Mouse (Mus musculus): ENCODE measurements around the gene Nrxn3. TPM values are rescaled to one million over a fixed set of nuclear protein-coding genes. Genes with fewer than 3 reads are reported as not detected.

Nrxn3 gene
- polyA plus RNA-seq, 1 experiment from 2014 or later, result 87.0 TPM

DNA sequence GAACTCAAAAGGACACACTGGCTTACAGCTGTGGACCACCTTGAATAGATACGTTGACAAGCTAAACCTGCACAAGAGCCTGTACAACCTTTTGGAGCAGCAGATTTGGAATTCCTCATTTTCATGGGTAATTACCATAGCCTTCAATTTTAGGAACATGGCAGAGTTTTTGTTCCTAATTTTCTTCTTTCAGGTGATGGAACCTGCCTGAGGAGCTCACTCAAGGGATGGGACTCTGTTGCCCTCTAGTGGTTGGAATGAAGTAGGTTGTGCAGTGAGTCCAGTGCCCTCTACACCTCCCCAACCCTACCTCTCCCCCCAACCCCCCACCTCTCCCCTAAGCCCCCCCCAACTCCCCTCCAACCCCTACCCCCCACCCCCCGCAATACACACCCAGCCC lies 411.7 kb downstream of the Nrxn3 start:
- Histone ChIP-seq H3K36me3 (ENCODE audit: control insufficient read depth, insufficient read depth, low read length) (no peaks in the 10 kb centered on the region), H3K9me3 (replicated peaks; ENCODE audit: control insufficient read depth, low read length, poor library complexity, severe bottlenecking) (no peaks in the 10 kb centered on the region), H3K4me2 (ENCODE audit: low read length) (no peak overlapping the region), H3K9ac (ENCODE audit: low read depth, low read length) (no peak overlapping the region), H3K27ac (ENCODE audit: low read length) (no peak overlapping the region), H3K27me3 (ENCODE audit: control insufficient read depth, insufficient read depth, low read depth, low read length) (no peaks in the 10 kb centered on the region), H3K4me3 (ENCODE audit: low read depth, low read length) (no peak overlapping the region), H3K4me1 (ENCODE audit: control insufficient read depth, insufficient read depth, low read length) (peaks cover under 1% of the 10 kb centered on the region; the same call in 1 of the 2 replicates)
- 77% methylated on average over 2 of the region's 2 CpGs for WGBS
- ATAC-seq, result no peak

DNA sequence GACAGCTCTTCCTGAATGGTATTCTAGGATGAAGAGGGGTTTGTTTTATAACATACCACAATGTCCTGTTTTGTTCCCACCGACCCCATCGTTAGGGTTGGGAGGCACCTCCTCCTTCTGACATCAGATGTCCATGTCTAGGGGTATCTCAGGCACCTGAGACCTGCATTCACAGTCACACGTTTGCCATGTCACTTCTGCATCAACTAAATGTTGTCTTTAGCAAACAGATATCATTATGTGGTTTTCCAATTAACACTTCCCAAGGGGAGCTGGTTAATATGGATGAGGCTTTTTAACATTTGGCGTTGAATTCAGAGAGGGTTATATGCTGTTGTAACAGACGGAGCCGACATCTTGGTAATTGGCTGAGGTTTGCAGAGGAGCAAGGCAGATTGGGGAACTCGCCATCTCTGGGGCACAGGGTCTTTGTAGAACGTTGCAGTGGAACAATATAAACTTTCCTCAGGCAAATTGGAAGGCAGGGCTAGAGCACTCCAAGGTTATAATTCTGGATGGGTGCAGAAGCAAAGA lies 412.2 kb downstream of the Nrxn3 start:
- Histone ChIP-seq H3K4me1 (ENCODE audit: control insufficient read depth, insufficient read depth, low read length) (no peaks in the 10 kb centered on the region), H3K4me2 (ENCODE audit: low read length) (no peak overlapping the region), H3K27me3 (ENCODE audit: control insufficient read depth, insufficient read depth, low read depth, low read length) (no peaks in the 10 kb centered on the region), H3K9me3 (replicated peaks; ENCODE audit: control insufficient read depth, low read length, poor library complexity, severe bottlenecking) (no peaks in the 10 kb centered on the region), H3K27ac (ENCODE audit: low read length) (no peak overlapping the region), H3K36me3 (ENCODE audit: control insufficient read depth, insufficient read depth, low read length) (no peaks in the 10 kb centered on the region), H3K4me3 (ENCODE audit: low read depth, low read length) (no peak overlapping the region), H3K9ac (ENCODE audit: low read depth, low read length) (no peak overlapping the region)
- 52% methylated on average over 8 of the region's 8 CpGs for WGBS
- no peak for ATAC-seq

DNA sequence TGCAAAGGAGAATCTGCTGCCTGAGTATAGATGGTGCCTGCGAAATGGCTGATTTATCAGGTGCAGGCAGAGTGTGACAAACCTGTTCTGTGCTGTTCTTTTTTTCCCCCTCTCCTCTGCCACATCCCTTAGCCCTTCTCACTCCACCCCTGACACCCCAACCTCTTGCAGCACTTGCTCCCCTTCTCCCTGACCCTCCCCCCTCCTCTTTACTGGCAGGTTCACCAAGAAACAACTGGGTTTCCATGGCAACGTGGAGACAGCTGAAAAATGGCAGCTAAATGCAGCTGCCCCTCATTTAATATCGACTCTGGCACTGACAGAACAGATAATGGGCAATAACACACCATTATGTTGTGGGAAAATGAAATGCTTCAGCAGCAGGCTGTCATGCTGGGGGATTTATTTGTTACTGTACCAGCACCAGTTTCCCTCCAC lies 426.3 kb downstream of the Nrxn3 start:
- H3K4me2 ChIP-seq (ENCODE audit: low read length), result peak overlapping the region; percentile 45
- no peaks in the 10 kb centered on the region for H3K27me3 ChIP-seq (ENCODE audit: control insufficient read depth, insufficient read depth, low read depth, low read length)
- peak; percentile 92 for ATAC-seq
- WGBS, result 6% methylated on average over 3 of the region's 3 CpGs
- no peaks in the 10 kb centered on the region for H3K36me3 ChIP-seq (ENCODE audit: control insufficient read depth, insufficient read depth, low read length)
- H3K27ac ChIP-seq (ENCODE audit: low read length), result peak overlapping the region; percentile 86
- 0 out of 2 replicates have a peak overlapping the region, but pooled peaks have one; percentile 11 for H3K4me3 ChIP-seq (ENCODE audit: low read depth, low read length)
- peaks cover 19% of the 10 kb centered on the region for H3K4me1 ChIP-seq (ENCODE audit: control insufficient read depth, insufficient read depth, low read length)
- no peaks in the 10 kb centered on the region for H3K9me3 ChIP-seq (replicated peaks; ENCODE audit: control insufficient read depth, low read length, poor library complexity, severe bottlenecking)
- peak overlapping the region; percentile 52; the same call in 1 of the 2 replicates for H3K9ac ChIP-seq (ENCODE audit: low read depth, low read length)

DNA sequence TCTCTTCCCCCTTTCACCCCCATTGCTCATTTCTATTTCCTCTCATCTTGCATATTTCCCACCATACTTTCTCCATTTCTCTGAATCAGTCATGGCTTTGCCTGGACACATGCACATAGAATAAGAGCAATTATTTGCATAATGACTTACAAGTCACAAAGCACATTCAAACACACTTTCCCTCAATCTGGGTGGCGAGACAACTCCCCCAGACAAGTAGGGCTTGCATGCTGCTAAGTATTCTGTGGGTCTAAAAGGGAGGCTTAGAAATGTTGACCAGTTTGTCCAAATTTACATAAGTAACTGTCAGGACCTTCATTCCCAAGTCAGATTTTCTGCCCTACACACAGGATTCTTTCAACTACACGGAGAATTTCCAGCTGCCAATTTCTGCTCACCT lies 426.8 kb downstream of the Nrxn3 start:
- Histone ChIP-seq H3K36me3 (ENCODE audit: control insufficient read depth, insufficient read depth, low read length) (no peaks in the 10 kb centered on the region), H3K27ac (ENCODE audit: low read length) (peak overlapping the region; percentile 86), H3K4me3 (ENCODE audit: low read depth, low read length) (no peak overlapping the region), H3K27me3 (ENCODE audit: control insufficient read depth, insufficient read depth, low read depth, low read length) (no peaks in the 10 kb centered on the region), H3K9ac (ENCODE audit: low read depth, low read length) (no peak overlapping the region), H3K4me1 (ENCODE audit: control insufficient read depth, insufficient read depth, low read length) (peaks cover 19% of the 10 kb centered on the region), H3K9me3 (replicated peaks; ENCODE audit: control insufficient read depth, low read length, poor library complexity, severe bottlenecking) (no peaks in the 10 kb centered on the region), H3K4me2 (ENCODE audit: low read length) (peak overlapping the region; percentile 45; the same call in 1 of the 2 replicates)
- ATAC-seq, result no peak; the same call in none of the 2 replicates
- WGBS, result 11% methylated on average over 2 of the region's 2 CpGs

DNA sequence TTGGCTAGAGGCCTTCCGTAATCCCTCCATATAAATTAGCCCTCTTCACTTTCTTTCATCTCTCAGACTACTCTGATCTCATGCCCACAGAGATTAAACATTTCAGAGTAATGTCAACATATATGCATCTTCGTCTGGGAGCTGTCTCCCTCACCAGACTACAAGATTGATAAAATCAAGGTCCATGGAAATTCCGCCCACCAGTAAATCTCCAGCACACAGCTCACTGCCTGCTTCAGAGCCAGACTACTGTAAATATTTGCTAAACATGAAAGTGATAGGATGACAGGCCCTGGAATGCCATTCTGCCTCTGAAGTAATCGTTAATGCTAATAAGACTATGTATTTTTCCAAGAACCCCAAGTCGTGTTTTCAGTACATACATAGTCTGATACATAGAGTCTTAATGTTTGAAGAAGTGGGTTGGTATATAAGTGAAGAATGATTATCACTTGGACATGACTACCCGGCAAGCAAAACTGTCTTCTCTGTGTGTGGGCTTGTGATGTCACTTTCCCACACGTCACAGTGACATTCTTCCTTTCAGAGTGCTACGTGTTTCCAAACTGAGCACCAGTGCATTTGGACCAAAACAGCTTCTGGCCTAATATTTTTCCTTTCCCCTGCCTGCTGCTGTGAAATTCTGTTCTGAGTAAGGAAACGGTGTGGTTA lies 433.5 kb downstream of the Nrxn3 start:
- H3K4me1 ChIP-seq (ENCODE audit: control insufficient read depth, insufficient read depth, low read length), result no peaks in the 10 kb centered on the region; the same call in 1 of the 2 replicates
- no peaks in the 10 kb centered on the region for H3K9me3 ChIP-seq (replicated peaks; ENCODE audit: control insufficient read depth, low read length, poor library complexity, severe bottlenecking)
- no peak overlapping the region for H3K9ac ChIP-seq (ENCODE audit: low read depth, low read length)
- 62% methylated on average over 9 of the region's 9 CpGs for WGBS
- no peak overlapping the region for H3K4me2 ChIP-seq (ENCODE audit: low read length)
- H3K36me3 ChIP-seq (ENCODE audit: control insufficient read depth, insufficient read depth, low read length), result no peaks in the 10 kb centered on the region
- peak; percentile 45; the same call in 1 of the 2 replicates for ATAC-seq
- no peaks in the 10 kb centered on the region for H3K27me3 ChIP-seq (ENCODE audit: control insufficient read depth, insufficient read depth, low read depth, low read length)
- H3K27ac ChIP-seq (ENCODE audit: low read length), result no peak overlapping the region
- H3K4me3 ChIP-seq (ENCODE audit: low read depth, low read length), result no peak overlapping the region

DNA sequence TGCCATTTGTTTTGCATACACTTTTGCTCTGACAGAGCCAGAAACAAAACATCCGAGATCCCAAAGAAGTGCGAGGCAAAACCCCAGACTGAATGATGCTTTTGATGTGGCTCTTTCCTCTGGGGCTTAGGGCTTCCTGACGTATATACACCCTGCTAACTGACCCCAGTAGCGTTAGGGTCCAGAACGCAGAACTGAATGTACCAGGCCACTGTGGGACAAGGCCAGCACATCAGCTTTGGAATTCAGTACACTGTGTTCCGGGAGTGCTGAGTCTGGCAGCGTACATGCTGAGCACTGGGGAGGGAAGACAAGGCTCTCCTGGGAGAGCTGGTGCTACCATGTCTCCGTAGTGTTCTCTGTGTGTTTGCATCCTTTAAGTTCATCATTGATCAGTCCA lies 436.7 kb downstream of the Nrxn3 start:
- Histone ChIP-seq H3K27ac (ENCODE audit: low read length) (no peak overlapping the region), H3K4me2 (ENCODE audit: low read length) (no peak overlapping the region), H3K9ac (ENCODE audit: low read depth, low read length) (no peak overlapping the region), H3K4me3 (ENCODE audit: low read depth, low read length) (no peak overlapping the region), H3K9me3 (replicated peaks; ENCODE audit: control insufficient read depth, low read length, poor library complexity, severe bottlenecking) (no peaks in the 10 kb centered on the region), H3K4me1 (ENCODE audit: control insufficient read depth, insufficient read depth, low read length) (no peaks in the 10 kb centered on the region; the same call in 1 of the 2 replicates), H3K36me3 (ENCODE audit: control insufficient read depth, insufficient read depth, low read length) (no peaks in the 10 kb centered on the region), H3K27me3 (ENCODE audit: control insufficient read depth, insufficient read depth, low read depth, low read length) (no peaks in the 10 kb centered on the region)
- 73% methylated on average over 8 of the region's 8 CpGs for WGBS
- no peak for ATAC-seq

DNA sequence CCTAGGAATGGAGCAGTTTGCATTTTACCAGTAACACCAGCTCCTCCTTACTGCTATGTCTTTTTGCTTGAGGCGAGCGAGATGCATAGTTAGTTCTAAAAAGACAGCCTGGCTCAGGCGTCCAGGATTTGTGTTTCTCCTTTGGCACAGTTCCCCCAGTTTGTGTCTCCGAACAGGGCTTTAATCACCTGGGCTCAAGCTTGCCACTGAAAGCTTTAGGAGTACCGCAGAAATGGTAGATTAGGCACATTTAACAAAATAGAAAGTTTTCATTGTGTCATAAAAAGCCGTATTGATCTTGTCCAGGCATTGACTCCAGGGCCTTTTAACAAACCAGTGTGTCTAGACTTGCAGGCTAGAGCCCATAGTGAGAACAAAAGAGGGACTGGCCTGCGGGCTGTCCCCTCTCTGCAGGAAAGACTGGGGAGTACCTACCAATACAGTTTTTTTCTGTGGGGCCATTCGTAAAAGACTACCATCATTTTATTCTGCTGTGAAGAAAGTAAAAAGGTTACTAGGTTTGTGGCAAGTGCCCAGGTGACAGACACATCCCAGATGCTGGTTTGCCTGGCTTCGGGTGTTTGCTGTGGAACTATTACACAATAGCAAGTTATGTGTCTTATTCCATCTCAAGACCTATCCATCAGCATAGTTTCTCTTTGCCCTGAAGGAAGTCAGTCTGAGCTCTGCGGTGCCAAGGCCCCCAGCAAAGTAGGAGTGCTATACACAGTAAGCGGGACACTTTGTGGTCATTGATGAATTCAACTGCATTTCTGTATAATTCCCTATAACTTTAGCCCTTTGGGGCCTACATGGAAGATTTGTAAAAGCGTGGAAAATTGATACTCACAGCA lies 451.9 kb downstream of the Nrxn3 start:
- Histone ChIP-seq H3K27ac (ENCODE audit: low read length) (no peak overlapping the region), H3K36me3 (ENCODE audit: control insufficient read depth, insufficient read depth, low read length) (no peaks in the 10 kb centered on the region), H3K9me3 (replicated peaks; ENCODE audit: control insufficient read depth, low read length, poor library complexity, severe bottlenecking) (no peaks in the 10 kb centered on the region), H3K4me3 (ENCODE audit: low read depth, low read length) (no peak overlapping the region), H3K4me2 (ENCODE audit: low read length) (no peak overlapping the region), H3K4me1 (ENCODE audit: control insufficient read depth, insufficient read depth, low read length) (0 out of 2 replicates have a peak, but pooled peaks cover 2% of the 10 kb centered on the region), H3K27me3 (ENCODE audit: control insufficient read depth, insufficient read depth, low read depth, low read length) (no peaks in the 10 kb centered on the region), H3K9ac (ENCODE audit: low read depth, low read length) (no peak overlapping the region)
- WGBS, result 29% methylated on average over 12 of the region's 12 CpGs
- peak; percentile 71; the same call in 1 of the 2 replicates for ATAC-seq

DNA sequence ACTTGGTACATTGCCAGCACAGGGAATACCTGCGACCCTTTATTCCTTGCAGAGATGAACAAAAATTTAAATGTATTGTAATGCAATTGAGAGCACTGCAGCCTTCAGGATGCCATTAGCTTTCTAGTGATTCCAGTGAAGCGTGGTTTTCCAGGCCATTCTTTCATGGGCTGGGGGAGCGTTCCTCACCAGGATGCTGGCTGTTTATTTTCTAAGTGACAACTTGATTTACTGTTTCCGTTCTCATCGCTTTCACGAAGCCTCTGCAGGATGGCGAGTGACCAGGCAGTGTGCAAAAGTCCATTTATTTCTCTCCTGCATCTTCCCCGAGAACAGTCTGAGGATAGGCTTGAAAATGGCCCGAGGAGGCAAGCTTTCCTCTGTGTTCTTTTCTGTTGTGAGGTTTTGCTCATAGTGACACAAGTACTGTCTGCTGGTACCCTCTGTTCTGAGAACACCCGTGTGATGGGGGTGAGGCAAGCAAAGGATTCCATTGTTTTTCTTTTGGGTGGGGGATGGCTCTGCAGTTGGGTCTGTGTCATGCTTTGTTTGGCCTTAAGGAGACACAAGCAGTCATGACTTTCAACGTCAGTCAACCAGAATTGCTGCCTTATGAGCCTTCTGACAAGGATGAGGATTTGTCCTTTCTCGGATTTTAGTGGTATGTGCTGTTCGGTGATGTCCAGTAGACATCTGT lies 457.4 kb downstream of the Nrxn3 start:
- WGBS, result 61% methylated on average over 13 of the region's 13 CpGs
- H3K27me3 ChIP-seq (ENCODE audit: control insufficient read depth, insufficient read depth, low read depth, low read length), result no peaks in the 10 kb centered on the region
- no peak overlapping the region for H3K4me3 ChIP-seq (ENCODE audit: low read depth, low read length)
- H3K36me3 ChIP-seq (ENCODE audit: control insufficient read depth, insufficient read depth, low read length), result no peaks in the 10 kb centered on the region
- H3K27ac ChIP-seq (ENCODE audit: low read length), result no peak overlapping the region
- no peak overlapping the region for H3K4me2 ChIP-seq (ENCODE audit: low read length)
- peaks cover 3% of the 10 kb centered on the region for H3K4me1 ChIP-seq (ENCODE audit: control insufficient read depth, insufficient read depth, low read length)
- H3K9ac ChIP-seq (ENCODE audit: low read depth, low read length), result no peak overlapping the region
- H3K9me3 ChIP-seq (replicated peaks; ENCODE audit: control insufficient read depth, low read length, poor library complexity, severe bottlenecking), result no peaks in the 10 kb centered on the region
- no peak for ATAC-seq
